Mouse (Mus musculus) liver, embryonic 14.5 days (tissue): ENCODE data around the gene Kif5c.

Experiments used
- CTCF ChIP-seq: IDR thresholded peaks from 2 replicates; pipeline ENCODE4 v1.5.1; 2016; ENCODE audit warnings: antibody characterized with exemption, low read depth, control low read depth
- EP300 ChIP-seq: IDR thresholded peaks from 2 replicates; pipeline ENCODE4 v1.6.1; 2016; ENCODE audit warnings: antibody characterized with exemption, low read depth

DNA sequence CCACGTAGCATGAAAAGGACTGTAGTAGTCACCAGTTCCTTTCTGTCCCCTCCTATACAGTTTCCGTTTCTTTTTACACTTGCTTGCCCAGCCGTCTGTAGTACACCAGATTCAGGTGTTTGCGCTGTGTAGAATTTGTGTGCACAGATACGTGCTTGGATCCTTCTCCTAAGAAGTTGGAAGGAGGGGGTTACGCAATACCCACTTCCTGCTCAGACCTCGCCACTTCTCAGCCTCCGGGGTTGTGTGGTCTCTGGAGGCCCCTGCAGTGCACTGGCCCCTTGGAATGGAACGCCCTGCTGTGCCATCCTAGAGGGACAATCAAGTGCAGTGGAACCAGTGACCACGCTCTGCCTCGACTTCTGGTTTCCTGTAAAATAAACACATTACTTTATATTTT is 152.1 kb downstream of the Kif5c start:
- TF ChIP-seq CTCF: no peak
- no peak for TF ChIP-seq EP300
